Mouse (Mus musculus) small intestine, adult 2 months (tissue): ENCODE results near the gene Exosc7.

Experiments used
- CTCF ChIP-seq: fragments of 200-500 bp; IDR thresholded peaks from 2 replicates; pipeline ENCODE4 v1.5.1; 2012; ENCODE audit warnings: low read depth, mild to moderate bottlenecking, control low read depth, inconsistent platforms, low read length, moderate library complexity, mixed read lengths; ENCODE audit not compliant: insufficient replicate concordance, insufficient read length; ENCODE audit errors: extremely low read depth
- POLR2A ChIP-seq: fragments of 200-500 bp; IDR thresholded peaks from 2 replicates; pipeline ENCODE4 v1.6.1; 2012; ENCODE audit warnings: low read depth, mild to moderate bottlenecking, control low read depth, inconsistent platforms, low read length, moderate library complexity

GRCm38 (mm10) chr9:123185546-123185945 is 72.5 kb downstream of the Exosc7 start:
- TF ChIP-seq POLR2A (no peak), CTCF (no peak)
